Mouse (Mus musculus): ENCODE measurements around the gene Dmgdh.

Gene Dmgdh

DNA sequence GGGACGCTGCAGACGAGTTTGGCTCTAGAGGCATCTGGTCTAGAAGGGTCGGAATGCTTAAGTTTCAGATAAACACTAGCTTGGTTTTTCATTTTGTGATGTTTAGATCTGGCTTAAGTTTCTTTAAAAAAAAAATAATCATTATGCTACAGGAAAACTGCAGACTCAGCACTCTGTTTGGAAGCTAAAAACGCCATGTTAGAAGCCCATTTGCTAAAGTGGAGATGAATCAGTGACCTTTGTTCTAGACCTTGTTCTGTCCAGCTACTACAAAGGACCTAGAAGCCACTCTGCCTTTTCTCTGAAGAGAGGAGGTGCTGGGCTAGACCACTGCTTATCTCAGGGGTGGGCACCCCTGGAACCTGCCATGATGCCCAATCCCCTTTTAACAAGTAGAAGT is 36.1 kb downstream of the Dmgdh start:
- DNase-seq (ENCODE audit: low read depth): no peak

DNA sequence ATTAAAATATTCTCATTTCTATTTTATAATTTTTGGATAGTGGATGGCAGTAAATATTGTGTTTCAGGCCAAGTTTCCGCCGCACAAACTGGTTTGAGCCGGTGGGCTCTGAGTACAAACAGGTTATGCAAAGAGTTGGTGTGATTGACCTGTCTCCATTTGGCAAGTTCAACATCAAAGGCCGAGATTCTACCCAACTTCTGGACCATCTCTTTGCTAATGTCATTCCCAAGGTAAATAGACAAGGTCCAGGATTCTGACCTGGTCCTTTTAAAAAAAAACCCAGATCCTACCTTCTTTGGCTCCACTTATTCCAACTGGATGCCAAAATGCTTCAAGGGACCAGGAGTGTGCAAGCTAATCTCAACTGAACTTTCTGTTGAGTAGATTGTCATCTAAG is 37.0 kb downstream of the Dmgdh start:
- no peak for DNase-seq (ENCODE audit: low read depth)

DNA sequence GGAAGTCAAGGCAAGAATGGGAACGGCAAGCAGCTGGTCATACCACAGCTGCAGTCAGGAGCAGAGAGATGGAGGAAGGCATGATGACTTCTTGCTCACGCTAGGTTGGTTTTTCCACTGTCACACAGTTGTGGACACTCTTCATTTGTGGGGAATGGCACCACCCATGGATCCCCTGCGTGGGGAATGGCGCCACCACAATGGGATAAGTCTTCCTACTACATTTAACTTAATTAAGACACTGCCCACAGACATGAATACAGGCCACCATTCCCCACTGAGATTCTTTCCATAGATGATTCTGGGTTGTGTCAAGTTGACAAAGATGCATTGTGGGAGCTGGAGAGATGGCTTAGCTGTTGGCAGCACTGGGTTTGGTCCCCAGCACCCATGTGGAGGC is 38.1 kb downstream of the Dmgdh start:
- no peak for DNase-seq (ENCODE audit: low read depth)

- no peak for DNase-seq (ENCODE audit: low read depth)
These were observed 39.6 kb downstream of the Dmgdh start for GRCm38 (mm10) chr13:93713826-93714225.

DNA sequence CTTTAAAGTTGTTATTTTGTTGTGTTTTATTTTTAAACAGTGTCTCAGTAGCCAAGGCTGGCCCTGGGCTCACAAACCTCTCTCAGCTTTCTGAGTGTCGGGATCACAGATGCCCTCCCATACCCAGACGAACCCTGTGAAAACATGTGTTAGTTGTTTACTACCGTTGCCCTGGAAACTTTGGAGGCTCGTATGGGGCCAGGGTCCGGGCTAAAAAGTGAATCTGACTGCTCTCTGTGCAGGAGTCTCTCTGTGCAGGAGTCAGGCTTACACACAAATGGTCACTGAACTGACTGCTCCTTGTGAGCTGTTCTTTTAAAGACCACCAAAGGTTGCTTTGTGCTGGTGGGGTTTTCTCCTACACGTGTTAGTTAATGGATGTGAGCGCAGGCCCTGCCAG is 42.9 kb downstream of the Dmgdh start:
- no peak for DNase-seq (ENCODE audit: low read depth)

DNA sequence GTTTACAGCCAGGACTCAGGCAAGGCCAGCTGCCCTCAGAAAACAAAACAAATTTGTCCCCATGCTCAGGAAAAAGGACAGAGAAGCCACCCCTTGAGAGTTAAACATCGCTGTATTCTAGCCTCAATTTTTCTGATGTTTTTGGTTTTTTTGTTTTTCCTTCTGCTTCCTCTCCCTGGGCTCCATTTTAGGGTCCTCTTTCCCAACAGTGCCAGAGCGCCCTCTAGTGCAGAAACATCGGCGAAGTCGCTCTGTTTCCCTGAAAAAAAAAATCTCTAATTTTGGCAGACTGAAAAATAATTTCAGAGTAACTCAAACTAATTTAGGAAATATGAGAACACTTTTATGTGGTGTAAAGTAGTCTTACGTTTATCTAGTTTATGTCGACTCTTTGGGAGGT is 44.7 kb downstream of the Dmgdh start:
- DNase-seq (ENCODE audit: low read depth): peak; percentile 21

GRCm38 (mm10) chr13:93721916-93722315 is 47.7 kb downstream of the Dmgdh start:
- DNase-seq (ENCODE audit: low read depth): no peak

GRCm38 (mm10) chr13:93723455-93723854 is 49.2 kb downstream of the Dmgdh start:
- DNase-seq (ENCODE audit: low read depth): no peak

DNA sequence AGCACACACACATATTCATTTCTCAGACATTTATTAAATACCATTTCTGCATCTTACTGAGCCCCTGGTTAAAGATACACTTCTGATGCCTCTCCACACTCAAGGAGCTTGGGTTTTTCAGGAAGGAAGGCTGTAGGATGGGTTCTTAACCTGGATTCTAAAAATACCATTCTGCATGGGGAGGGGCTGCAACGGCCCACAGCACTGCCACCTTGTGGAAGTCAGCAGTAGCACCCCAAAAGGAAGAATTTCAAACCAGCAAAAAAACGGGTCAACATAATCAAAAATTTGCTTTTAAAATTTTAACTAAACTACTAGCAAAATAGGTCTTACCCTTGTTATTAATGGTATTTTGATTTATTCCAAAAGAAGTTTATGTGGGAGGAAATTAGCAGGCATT is 50.0 kb downstream of the Dmgdh start:
- DNase-seq (ENCODE audit: low read depth): no peak

GRCm38 (mm10) chr13:93735131-93735636 is 61.0 kb downstream of the Dmgdh start:
- no peak for DNase-seq (ENCODE audit: low read depth)

DNA sequence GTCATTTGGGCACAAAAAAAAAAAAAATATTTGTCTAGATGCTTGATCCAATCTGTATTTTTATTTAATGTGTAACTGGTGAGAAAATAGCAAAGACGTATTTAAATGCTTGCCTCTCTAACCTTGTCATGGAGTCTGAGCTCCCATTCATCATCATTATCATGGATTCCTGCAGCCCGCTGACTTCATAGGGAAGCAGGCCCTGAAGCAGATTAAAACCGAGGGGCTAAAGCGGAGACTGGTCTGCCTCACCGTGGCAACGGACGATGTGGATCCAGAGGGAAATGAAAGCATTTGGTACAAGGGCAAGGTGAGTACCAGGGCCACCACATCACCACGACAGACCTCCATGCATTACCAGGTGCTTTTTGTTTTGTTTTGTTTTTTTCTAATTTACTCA is 69.9 kb downstream of the Dmgdh start:
- DNase-seq (ENCODE audit: low read depth): no peak

- DNase-seq (ENCODE audit: low read depth): no peak
These were observed 78.6 kb downstream of the Dmgdh start for GRCm38 (mm10) chr13:93752597-93753400.

- no peak for DNase-seq (ENCODE audit: low read depth)
These were observed 80.9 kb downstream of the Dmgdh start for GRCm38 (mm10) chr13:93755084-93755483.

- no peak for DNase-seq (ENCODE audit: low read depth)
These were observed 82.4 kb downstream of the Dmgdh start for GRCm38 (mm10) chr13:93756674-93757073.

GRCm38 (mm10) chr13:93757514-93757913 is 83.3 kb downstream of the Dmgdh start:
- no peak for DNase-seq (ENCODE audit: low read depth)

- no peak for DNase-seq (ENCODE audit: low read depth)
These were observed 84.1 kb downstream of the Dmgdh start for GRCm38 (mm10) chr13:93758149-93758898.

- DNase-seq (ENCODE audit: low read depth): no peak
These were observed 87.6 kb downstream of the Dmgdh start for GRCm38 (mm10) chr13:93761831-93762230.

GRCm38 (mm10) chr13:93762879-93763278 is 88.6 kb downstream of the Dmgdh start:
- no peak for DNase-seq (ENCODE audit: low read depth)

DNA sequence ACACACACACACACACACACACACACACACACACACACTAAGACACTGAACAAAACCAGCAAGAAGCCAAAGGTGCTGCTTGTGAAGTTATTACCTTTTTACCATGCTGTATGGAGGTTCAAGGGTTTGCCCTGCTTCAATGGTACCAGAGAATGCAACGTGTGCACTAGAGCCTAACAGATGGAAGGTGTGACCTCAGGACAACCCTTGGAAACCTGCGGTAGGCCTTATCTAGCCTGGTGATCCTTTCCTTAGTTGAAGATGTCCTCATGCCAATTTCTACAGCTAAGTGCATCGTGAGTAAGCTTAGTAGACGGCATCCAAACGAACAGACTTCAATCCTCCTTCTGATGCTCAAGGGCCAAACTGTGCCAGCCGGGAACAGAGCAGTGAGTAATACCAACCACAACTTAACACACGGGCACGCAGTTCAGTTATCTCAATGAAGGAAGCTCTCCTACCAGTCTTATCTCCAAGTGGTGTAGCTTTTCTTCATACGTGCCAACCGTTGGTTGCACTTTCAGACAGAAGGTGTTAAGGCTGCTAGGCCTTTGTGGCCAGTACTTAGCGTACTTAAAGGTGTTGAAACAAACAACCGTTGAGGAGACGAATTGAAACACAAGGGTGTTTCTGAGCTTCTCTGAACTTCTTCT is 90.2 kb downstream of the Dmgdh start:
- DNase-seq (ENCODE audit: low read depth): no peak

- no peak for DNase-seq (ENCODE audit: low read depth)
These were observed 96.9 kb downstream of the Dmgdh start for GRCm38 (mm10) chr13:93771031-93771587.

GRCm38 (mm10) chr13:93771588-93772278 is 97.5 kb downstream of the Dmgdh start, which contains the start of gene Arsb:
Gene Arsb (plus strand): TSS chr13:93771630.
- DNase-seq (ENCODE audit: low read depth): peak; percentile 53

- no peak for DNase-seq (ENCODE audit: low read depth)
These were observed 98.0 kb downstream of the Dmgdh start for GRCm38 (mm10) chr13:93772279-93772636.
